Mouse (Mus musculus) kidney, postnatal 4 days (tissue): ENCODE results near the gene Lmntd2.
A peak's percentile ranks its signal among the peaks of the same experiment; 100 is the strongest.

ENCODE experiments used
- DNase-seq, 2 experiments: peaks; one replicate each; pipeline ENCODE4 v3.0.0; 2021; ENCODE audit warnings: mixed read lengths in 2 of 2

Lmntd2 gene

GRCm38 (mm10) chr7:141188733-141189132, 25.1 kb downstream of the Lmntd2 start:
- no peak for DNase-seq

DNA sequence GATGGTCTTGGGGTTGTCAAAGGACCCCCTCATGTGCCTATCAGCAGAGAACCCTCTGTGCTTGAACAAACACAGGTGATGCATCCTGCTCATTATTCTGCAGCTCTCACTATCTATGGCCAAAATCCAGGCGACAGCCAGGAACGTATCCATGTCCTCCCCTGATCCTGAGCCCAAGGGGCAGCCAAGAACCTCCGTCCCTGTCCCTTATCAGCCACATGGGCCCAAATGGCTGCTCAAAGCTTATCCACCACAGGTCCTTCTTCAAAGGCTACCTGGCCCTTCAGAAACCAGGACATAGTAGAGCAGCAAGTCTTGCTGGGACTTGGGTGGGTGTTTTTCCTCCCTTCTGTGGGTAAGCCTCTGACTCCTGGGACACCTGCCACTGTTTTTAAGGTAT, 25.7 kb downstream of the Lmntd2 start:
- no peak for DNase-seq

DNA sequence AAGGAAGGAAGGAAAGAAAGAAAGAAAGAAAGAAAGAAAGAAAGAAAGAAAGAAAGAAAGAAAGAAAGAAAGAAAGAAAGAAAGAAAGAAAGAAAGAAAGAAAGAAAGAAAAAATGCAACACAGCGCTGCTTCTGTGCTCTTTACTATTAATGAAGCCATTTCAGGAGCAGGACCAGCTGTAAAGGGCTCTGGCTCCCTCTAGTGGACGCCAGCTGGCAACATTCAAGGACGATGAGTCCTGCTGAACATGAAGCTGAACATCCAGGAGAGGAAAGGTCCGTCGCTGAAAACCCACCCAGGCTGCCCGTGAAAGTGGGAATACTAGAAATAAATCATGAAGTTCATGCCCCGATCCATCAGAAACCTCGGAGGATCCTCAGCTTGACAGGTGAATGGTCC, 37.7 kb downstream of the Lmntd2 start:
- peak; percentile 92 to 94 for DNase-seq

DNA sequence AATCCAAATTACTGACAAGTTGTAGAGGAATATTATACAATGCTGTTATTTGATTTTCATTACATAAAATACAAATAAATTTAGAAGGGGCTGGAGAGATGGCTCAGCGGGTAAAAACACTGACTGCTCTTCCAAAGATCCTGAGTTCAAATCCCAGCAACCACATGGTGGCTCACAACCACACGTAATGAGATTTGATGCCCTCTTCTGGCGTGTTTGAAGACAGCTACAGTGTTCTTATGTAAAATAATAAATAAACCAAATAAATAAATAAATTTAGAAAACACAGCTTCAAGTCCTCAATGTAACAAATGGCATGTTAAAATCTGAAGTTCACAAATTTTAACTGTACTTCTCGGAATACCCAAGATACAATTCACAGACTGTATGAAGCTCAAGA, 38.8 kb downstream of the Lmntd2 start:
- no peak for DNase-seq

DNA sequence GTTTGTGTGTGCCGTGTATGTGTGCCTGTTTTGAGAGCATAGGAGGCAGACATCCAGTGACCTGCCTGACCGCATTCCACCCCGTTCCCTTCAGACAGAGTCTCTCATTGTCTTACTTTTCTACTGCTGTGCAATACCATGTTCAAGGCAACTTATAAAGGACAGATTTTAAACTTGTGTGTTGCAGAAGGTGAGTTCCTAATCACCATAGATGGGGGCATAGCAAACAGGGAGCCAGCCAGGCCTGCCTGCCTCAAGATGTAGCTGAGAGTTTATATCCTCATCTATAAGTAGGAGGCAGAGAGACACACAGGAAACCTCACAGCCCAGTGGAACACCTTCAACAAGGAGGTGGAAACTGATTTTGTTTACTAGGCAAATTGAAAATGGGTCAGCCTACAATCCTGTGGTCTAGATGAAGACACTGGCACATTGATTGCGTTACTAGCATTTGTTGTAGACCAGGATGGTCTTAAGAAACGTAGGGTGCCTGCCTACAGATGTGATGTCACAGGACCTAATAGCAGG, 40.5 kb downstream of the Lmntd2 start:
- DNase-seq = no peak

DNA sequence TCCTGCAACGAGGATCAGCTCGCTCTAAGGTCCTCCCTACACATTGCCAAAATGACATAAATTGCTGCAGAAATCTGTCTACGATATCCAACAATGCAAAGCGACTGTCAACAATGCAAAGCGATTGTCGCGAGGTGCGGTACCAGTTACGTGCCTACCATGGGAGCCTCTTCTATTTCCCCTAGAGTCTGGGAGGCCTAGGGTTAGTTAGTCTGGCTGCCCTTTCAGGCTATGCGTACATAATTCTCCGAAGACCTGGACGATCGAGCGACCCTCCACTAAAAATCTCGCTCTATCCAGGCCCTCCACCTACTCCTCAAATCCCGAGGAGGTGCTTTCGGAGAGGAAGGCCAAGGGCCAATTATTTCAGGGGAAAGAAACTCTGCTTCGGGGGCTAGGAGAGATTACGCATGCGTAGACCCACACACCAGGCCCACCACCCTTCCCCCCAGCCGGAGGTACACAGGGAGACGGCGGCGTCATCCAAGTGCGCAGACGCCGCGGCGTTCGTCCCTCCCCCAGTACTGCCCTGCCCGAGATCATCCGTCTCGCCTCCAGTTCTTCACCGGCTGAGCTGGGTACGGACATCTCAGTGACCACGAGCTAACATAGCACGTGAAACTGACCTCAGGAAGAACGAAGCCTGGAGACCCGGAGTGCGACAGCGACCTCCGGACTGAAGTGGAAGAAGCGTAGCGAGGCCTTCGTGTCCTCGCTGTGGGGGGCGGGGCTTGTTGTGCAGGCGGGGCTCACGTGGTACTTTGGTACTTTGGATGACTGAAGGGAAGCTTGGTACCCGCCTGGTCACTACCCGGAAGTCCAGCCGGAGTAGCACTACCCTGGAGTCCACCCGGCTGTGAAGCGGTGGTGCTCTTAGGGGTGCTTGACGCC, 41.5 kb downstream of the Lmntd2 start, which contains the start of gene Rnh1:
TSS of gene Rnh1 (minus strand) at position 742 of the 891 bp plus-strand sequence.
- peak; percentile 93 to 96 for DNase-seq

GRCm38 (mm10) chr7:141169866-141170265, 44.0 kb downstream of the Lmntd2 start:
- DNase-seq = no peak

DNA sequence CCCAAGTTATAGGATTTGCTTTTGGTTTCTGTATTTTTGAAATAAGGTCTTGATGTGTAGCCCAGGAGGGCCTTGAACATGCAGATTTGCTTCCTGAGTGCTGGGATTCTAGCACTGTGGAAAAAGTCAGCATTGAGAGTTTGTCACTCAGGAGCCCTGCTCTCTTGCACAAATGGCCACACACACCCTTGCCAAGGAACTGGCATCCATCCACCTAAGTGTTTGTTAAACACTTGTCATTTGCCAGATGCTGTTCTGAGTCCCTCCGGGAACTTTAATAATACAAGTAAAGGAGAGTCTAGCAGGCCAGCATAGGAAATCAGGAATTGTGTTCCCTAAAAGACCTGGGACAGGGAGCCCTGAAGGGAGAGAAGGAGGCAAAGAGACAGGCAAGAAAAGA, 44.6 kb downstream of the Lmntd2 start:
- no peak for DNase-seq

GRCm38 (mm10) chr7:141168518-141168953, 45.3 kb downstream of the Lmntd2 start:
- peak; percentile 71 to 82 for DNase-seq

GRCm38 (mm10) chr7:141167901-141168517, 45.9 kb downstream of the Lmntd2 start:
- DNase-seq = peak; percentile 38 to 63

DNA sequence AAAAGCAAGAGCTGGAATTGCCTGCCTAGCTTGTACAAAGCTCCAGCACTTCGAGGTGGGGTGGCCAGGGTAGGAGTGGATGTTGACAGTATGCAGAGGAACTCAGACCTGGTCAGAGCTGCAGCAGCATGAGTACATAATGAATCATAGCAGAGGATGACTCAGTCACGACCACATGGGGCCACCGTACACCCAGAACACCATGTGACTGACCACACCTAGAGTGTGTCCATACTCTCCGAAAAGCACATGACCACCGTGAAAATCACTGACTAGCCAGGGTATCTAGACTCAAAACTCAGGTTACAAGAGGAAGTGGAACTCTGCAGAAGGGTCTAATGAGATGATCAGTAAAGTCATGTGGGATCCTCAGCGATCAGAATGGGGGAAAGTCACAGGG, 49.0 kb downstream of the Lmntd2 start:
- DNase-seq = no peak

- no peak for DNase-seq
Measured at GRCm38 (mm10) chr7:141164397-141164796, 49.5 kb downstream of the Lmntd2 start.
